Mouse (Mus musculus) liver, adult 2 months (tissue): Measurements from ENCODE around the gene Aim2.

ENCODE experiments used
- CTCF ChIP-seq: fragments of 200-500 bp; IDR thresholded peaks from 2 replicates; pipeline ENCODE4 v1.5.1; 2011; ENCODE audit warnings: low read depth, low read length, control low read depth
- POLR2A ChIP-seq: fragments of 200-500 bp; IDR thresholded peaks from 2 replicates; pipeline ENCODE4 v1.6.1; 2011; ENCODE audit warnings: low read length, control low read depth; ENCODE audit not compliant: insufficient read depth; ENCODE audit errors: extremely low read depth

DNA sequence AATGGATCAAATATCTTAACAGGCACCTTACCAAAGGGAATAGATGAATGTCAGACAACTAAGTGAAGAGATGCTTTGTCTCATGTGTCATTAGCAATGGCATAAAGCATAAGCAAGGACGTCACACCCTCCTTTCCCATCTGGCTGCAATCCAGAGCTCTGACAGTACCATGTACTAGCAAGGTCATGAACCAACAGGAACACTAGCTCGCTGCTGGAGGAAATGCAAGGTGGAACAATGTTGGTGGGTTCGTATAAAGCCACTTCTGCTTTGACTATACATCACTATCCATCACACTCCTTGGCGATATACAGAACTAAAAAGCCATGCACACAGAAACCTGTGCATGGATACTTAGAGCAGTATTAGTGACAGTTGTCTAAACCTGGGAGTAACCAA is 96.4 kb downstream of the Aim2 start:
- TF ChIP-seq CTCF (no peak), POLR2A (no peak)
